Mouse (Mus musculus) intestine, postnatal 0 days (tissue): ENCODE measurements around the gene Kyat1. TPM values are rescaled to one million over a fixed set of nuclear protein-coding genes. Genes with fewer than 3 reads are reported as not detected.

Source experiments
- ATAC-seq: fragments of 200-750 bp; cut with Nextera tagmentation; 2 replicates; pipeline ENCODE4 v1.8.0; 2017; ENCODE audit warnings: mild to moderate bottlenecking, moderate TSS enrichment, moderate library complexity
- H3K27ac ChIP-seq: fragments of 300-500 bp; sonication (generic); 2 replicates; pipeline ENCODE4 v1.5.1; 2014; ENCODE audit warnings: mild to moderate bottlenecking, low read depth, low read length, moderate library complexity
- H3K27me3 ChIP-seq: fragments of 300-500 bp; sonication (generic); replicated peaks from 2 replicates; pipeline ENCODE4 v1.6.1; 2014; ENCODE audit warnings: low read length, mixed read lengths; ENCODE audit not compliant: control insufficient read depth, insufficient read depth
- H3K36me3 ChIP-seq: fragments of 300-500 bp; sonication (generic); 2 replicates; pipeline ENCODE4 v1.6.1; 2014; ENCODE audit warnings: mild to moderate bottlenecking, moderate library complexity; ENCODE audit not compliant: control insufficient read depth, insufficient read depth
- H3K4me1 ChIP-seq: fragments of 300-500 bp; sonication (generic); replicated peaks from 2 replicates; pipeline ENCODE4 v1.6.1; 2014; ENCODE audit warnings: antibody characterized with exemption, low read length, mixed read lengths; ENCODE audit not compliant: control insufficient read depth, insufficient read depth
- H3K4me2 ChIP-seq: fragments of 300-500 bp; sonication (generic); replicated peaks from 2 replicates; pipeline ENCODE4 v1.6.1; 2014; ENCODE audit warnings: low read depth, mild to moderate bottlenecking, moderate library complexity
- H3K4me3 ChIP-seq: fragments of 300-500 bp; sonication (generic); 2 replicates; pipeline ENCODE4 v1.5.1; 2014; ENCODE audit warnings: low read depth, low read length
- H3K9ac ChIP-seq: fragments of 300-500 bp; sonication (generic); 2 replicates; pipeline ENCODE4 v1.6.1; 2014; ENCODE audit warnings: mild to moderate bottlenecking, low read depth, low read length
- H3K9me3 ChIP-seq: fragments of 300-500 bp; sonication (generic); 2 replicates; pipeline ENCODE4 v1.6.1; 2016; ENCODE audit warnings: mixed run types; ENCODE audit not compliant: control insufficient read depth
- CTCF ChIP-seq: sonication (generic); IDR thresholded peaks from 2 replicates; pipeline ENCODE4 v1.5.1; 2016; ENCODE audit warnings: low read depth, mild to moderate bottlenecking, control low read depth, antibody characterized with exemption, moderate library complexity
- WGBS: fragments of 180-500 bp; shearing (Covaris S2); extraction: QIAGEN DNeasy Blood & Tissue Kit; methylation state at CpG from one replicate; pipeline ENCODE4 v1.1.7; 2014; 5-methylcytosine and 5-hydroxymethylcytosine counted together
- polyA plus RNA-seq: library from polyadenylated mRNA; unstranded; fragments of >200 nt; fragmentation: Nextera tagmentation; extraction: Ambion mirVana; gene quantifications from 2 replicates; pipeline ENCODE4 v1.2.1, GENCODE M21; 2015

Kyat1 gene
- polyA plus RNA-seq, 1 experiment from 2014 or later = 17.3 TPM

DNA sequence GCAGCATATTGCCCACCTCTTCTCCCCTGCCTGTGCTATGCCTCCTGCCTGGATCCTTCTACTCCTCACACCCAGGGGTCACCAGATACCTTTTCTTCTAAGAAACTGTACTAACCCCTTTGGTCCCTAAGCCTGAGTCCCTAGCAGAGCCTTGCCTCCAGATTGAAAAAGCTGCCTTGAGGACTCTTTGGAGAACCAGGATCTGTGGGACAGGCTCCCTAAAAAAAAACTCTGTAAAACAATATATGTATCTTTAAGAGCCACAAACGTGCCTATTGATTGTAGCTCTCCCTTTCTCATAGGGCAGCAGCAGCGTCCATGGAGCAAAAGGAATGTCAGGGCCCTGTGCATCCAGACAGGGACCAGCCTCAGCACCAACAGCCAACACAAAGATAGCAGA is 34.6 kb upstream of the Kyat1 start, which contains the start of gene Gm28035:
Gene Gm28035, plus strand, starts transcription at position 301 of the 400 bp plus-strand sequence.
- Histone ChIP-seq H3K4me1 (peaks cover 10% of the 10 kb centered on the region), H3K27ac (peak within 1 kb of the TSS; percentile 93), H3K9me3 (no peaks in the 10 kb centered on the region), H3K36me3 (peaks cover 32% of the 10 kb centered on the region), H3K27me3 (no peaks in the 10 kb centered on the region), H3K9ac (peak within 1 kb of the TSS; percentile 92), H3K4me3 (no peak within 1 kb of the TSS), H3K4me2 (peak within 1 kb of the TSS; percentile 78)
- TF ChIP-seq CTCF = no peak
- no peak for ATAC-seq
- WGBS = 60% methylated on average over 2 of the region's 2 CpGs

DNA sequence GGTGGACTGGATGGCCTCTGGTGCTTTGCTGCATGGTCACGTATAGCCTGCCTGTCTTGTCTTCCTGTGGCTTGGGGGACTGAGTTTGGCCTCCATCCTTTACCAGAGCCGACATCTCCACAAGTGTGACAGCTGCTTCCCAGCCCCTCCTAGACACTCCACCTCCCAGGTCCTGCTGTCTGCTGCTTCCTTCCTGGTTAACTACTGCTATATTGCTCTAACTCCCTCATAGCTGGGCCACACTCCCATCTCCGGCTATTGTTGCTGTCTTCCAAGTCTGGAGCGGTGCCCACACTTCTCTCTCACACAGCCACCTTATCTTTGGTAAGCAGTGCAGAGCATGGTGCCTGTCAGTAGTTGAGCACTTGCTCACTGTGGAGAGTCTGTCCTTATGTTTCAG is 34.1 kb upstream of the Kyat1 start:
- no peak for TF ChIP-seq CTCF
- Histone ChIP-seq H3K4me1 (peaks cover 10% of the 10 kb centered on the region), H3K4me3 (no peak overlapping the region), H3K27me3 (no peaks in the 10 kb centered on the region), H3K9me3 (no peaks in the 10 kb centered on the region), H3K27ac (peak overlapping the region; percentile 93), H3K4me2 (peak overlapping the region; percentile 78), H3K9ac (peak overlapping the region; percentile 37; the same call in 1 of the 2 replicates), H3K36me3 (peaks cover 32% of the 10 kb centered on the region)
- no peak for ATAC-seq
- 30% methylated on average over 4 of the region's 4 CpGs for WGBS

DNA sequence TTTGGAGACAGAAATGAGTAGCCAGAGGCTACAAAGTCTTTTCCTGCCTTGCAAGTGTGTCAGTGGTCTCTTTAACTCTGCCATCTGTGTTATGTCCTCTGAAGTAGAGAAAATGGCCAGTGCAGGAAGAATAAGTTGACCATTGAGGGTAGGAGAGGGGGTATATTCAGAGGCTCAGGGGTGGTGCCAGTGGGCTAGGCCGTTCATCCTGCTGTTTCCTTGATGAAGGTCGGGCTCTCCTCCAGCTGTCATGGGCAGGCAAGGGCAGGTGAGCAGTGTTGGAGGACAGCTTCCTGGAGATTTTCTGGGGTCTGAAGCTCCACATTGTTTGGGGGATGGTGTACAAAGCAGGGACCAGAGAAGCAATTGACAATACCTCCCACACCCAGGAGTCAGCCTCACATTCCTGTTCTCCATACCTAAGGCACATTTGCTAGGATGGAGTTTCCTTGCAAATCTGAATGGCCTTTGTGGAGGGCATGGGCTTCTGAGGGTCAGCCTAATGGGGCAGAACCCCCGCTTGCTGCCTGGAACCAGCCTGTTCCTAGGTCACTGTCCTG is 33.3 kb upstream of the Kyat1 start:
- peak overlapping the region; percentile 93 for H3K4me3 ChIP-seq
- ATAC-seq = no peak
- WGBS = 56% methylated on average over 3 of the region's 3 CpGs
- H3K9me3 ChIP-seq = no peaks in the 10 kb centered on the region
- H3K27ac ChIP-seq = peak overlapping the region; percentile 93
- H3K36me3 ChIP-seq = peaks cover 30% of the 10 kb centered on the region
- peak overlapping the region; percentile 78 for H3K4me2 ChIP-seq
- H3K27me3 ChIP-seq = no peaks in the 10 kb centered on the region
- H3K9ac ChIP-seq = peak overlapping the region; percentile 92
- no peak for TF ChIP-seq CTCF
- peaks cover 10% of the 10 kb centered on the region for H3K4me1 ChIP-seq

DNA sequence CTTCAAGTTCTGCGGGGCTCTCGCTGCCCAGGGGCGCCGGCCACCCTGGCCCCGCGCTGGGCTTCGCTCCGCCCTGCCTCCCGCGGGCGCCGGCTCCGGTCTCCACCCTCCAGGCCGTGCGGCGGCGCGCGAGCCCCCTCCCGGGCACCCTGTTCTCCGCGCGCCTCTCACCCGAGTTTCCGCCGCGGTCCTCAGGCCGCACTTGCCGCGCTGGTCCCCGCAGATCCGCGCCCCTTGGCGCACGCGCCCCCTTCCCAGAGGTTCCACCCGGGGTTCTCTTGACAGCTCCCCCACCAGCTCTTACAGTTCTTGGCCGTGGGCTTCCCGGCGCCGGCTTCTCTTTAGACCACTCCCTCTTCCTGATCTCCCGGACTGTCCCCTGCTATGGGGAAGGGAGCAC is 32.2 kb upstream of the Kyat1 start:
- Histone ChIP-seq H3K4me2 (peak overlapping the region; percentile 78), H3K4me3 (peak overlapping the region; percentile 93), H3K27me3 (no peaks in the 10 kb centered on the region), H3K4me1 (peaks cover 9% of the 10 kb centered on the region), H3K36me3 (peaks cover 24% of the 10 kb centered on the region), H3K27ac (peak overlapping the region; percentile 93), H3K9ac (peak overlapping the region; percentile 92), H3K9me3 (no peaks in the 10 kb centered on the region)
- no peak for TF ChIP-seq CTCF
- ATAC-seq = peak; percentile 76
- WGBS = under 1% methylated on average over 26 of the region's 42 CpGs

DNA sequence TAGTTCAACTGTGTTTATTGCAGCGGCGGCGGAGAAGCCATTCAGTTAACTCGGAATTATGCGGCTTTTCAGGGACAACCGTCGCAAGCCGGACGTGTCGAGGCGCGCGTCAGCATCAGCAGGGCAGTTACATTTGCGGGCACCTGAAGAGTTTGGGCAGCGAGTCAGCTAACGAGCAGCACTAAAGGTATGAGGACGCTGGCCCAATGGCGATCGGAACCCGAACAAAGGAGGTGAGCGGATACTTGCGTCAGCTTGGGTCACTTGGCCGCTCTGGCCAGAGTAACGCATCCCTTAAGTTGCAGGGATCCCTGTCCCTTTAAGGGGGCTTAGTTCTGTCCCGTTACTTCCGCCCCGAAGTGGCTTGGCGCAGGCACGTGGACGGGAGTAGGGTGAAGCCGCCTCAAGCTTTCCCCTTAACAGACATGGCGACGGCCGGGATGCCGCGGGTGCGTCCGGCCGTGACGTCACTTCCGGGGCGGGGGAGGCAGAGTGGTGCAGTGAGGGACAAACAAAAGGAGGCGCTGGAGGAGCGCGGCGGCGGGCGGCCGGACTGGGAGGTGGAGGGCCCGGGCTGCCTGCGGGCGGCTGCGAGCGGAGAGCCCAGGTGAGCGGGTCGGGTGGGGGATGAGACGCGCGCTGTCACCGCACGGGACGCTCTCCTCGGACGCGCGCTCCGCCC is 31.7 kb upstream of the Kyat1 start, which contains the start of gene Lrrc8a:
Gene Lrrc8a, plus strand, starts transcription at position 517 of the 682 bp plus-strand sequence.
- WGBS = under 1% methylated on average over 59 of the region's 67 CpGs
- peak; percentile 78 for TF ChIP-seq CTCF

DNA sequence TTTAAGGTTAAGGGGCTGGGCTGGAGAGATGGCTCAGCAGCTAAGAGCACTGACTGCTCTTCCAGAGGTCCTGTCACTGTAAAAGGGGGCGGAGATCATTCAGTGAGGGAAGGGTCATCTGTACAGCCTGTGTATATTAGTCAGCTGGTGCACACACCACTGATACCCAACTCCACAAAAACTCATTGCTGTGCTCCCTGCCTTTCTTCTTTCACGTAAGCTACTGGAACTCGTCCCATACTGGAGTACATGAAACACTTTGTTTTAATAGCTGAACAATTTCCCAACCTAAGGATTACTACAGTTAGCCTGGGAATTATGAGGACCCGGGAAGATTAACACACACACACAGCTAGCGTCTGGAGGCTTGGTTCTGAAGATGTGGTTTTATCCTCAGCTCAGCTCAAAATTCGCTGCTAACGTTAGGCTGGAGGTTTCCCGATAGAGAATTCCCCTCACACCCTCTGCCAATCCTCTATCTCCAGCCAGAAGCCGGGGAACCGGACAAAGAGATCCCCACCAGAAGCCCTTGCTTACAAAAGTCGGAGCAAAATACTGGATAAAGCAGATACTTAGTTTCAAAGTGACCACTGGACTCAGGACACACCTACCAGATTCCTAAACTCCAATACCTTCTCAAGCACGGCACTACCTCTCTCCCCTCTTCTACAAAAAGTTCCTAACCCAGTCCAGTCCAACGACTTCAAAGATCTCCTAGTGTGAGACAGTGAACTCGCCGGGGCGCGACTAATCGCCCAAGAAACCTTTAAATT is 31.0 kb upstream of the Kyat1 start:
- Histone ChIP-seq H3K9me3 (no peaks in the 10 kb centered on the region), H3K36me3 (peaks cover 11% of the 10 kb centered on the region), H3K27me3 (no peaks in the 10 kb centered on the region), H3K4me1 (peaks cover 3% of the 10 kb centered on the region; the same call in 1 of the 2 replicates), H3K4me2 (peak overlapping the region; percentile 78), H3K27ac (peak overlapping the region; percentile 93), H3K9ac (peak overlapping the region; percentile 92), H3K4me3 (peak overlapping the region; percentile 93)
- WGBS = 2% methylated on average over 18 of the region's 18 CpGs
- TF ChIP-seq CTCF = no peak
- ATAC-seq = no peak

More for the DNA sequence above, 31.7 kb upstream of the Kyat1 start, which contains the start of gene Lrrc8a:
- Histone ChIP-seq H3K9me3 (no peaks in the 10 kb centered on the region), H3K4me2 (peak within 1 kb of the TSS; percentile 78), H3K9ac (peak within 1 kb of the TSS; percentile 92), H3K4me1 (peaks cover 3% of the 10 kb centered on the region; the same call in 1 of the 2 replicates), H3K27me3 (no peaks in the 10 kb centered on the region), H3K27ac (peak within 1 kb of the TSS; percentile 93), H3K4me3 (peak within 1 kb of the TSS; percentile 93), H3K36me3 (peaks cover 18% of the 10 kb centered on the region)
- ATAC-seq = peak; percentile 95
